Mouse (Mus musculus): ENCODE data around the gene Pgm2l1. TPM values are rescaled to one million over a fixed set of nuclear protein-coding genes. Genes with fewer than 3 reads are reported as not detected.

Gene Pgm2l1
- total RNA-seq, 1 experiment: 6.7 TPM

GRCm38 (mm10) chr7:100190167-100190566, 37.0 kb upstream of the Pgm2l1 start:
- in situ Hi-C loops (cut with MboI; ENCODE audit: low sequenced_read_pairs in 2 of 2, unreplicated experiment in 2 of 2): no loop called here
- no peak overlapping the region for H3K9ac ChIP-seq (ENCODE audit: insufficient read depth, low read depth, low read length, poor library complexity, severe bottlenecking)
- TF ChIP-seq HCFC1 (IDR thresholded peaks at IDR 0.05; ENCODE audit: borderline replicate concordance, insufficient read depth, low read length) (no peak), MAFK (IDR thresholded peaks at IDR 0.05; ENCODE audit: insufficient read depth, low read depth, low read length) (no peak), ZNF384 (IDR thresholded peaks at IDR 0.05; ENCODE audit: low read depth, low read length) (no peak), CHD2 (IDR thresholded peaks at IDR 0.05; ENCODE audit: low read depth, low read length) (no peak), ZC3H11A (IDR thresholded peaks at IDR 0.05; ENCODE audit: borderline replicate concordance, low read depth, low read length) (no peak)
- no peaks in the 10 kb centered on the region; a peak in 1 of 4 replicates for H3K4me1 ChIP-seq (ENCODE audit: control insufficient read depth in 2 of 2, insufficient read depth in 2 of 2, low read length in 2 of 2, poor library complexity in 1 of 2)
- no peaks in the 10 kb centered on the region for H3K36me3 ChIP-seq (ENCODE audit: control insufficient read depth, insufficient read depth, low read length, poor library complexity, severe bottlenecking)
- no peaks in the 10 kb centered on the region for H3K9me3 ChIP-seq (ENCODE audit: control insufficient read depth, insufficient read depth, low read depth, low read length)
- no peak for DNase-seq (ENCODE audit: low read depth, low spot score)
- no peak overlapping the region for H3K27ac ChIP-seq (ENCODE audit: insufficient read depth, low read depth, low read length, poor library complexity, severe bottlenecking)
- H3K4me3 ChIP-seq (ENCODE audit: insufficient read depth in 1 of 2, low read depth in 1 of 2, low read length in 2 of 2, poor library complexity in 1 of 2, severe bottlenecking in 1 of 2): no peak overlapping the region

GRCm38 (mm10) chr7:100190778-100191177, 36.4 kb upstream of the Pgm2l1 start:
- DNase-seq (ENCODE audit: low read depth, low spot score): peak; percentile 31
- in situ Hi-C loops (cut with MboI; ENCODE audit: low sequenced_read_pairs in 2 of 2, unreplicated experiment in 2 of 2): no loop called here
- Histone ChIP-seq H3K9ac (ENCODE audit: insufficient read depth, low read depth, low read length, poor library complexity, severe bottlenecking) (no peak overlapping the region), H3K27ac (ENCODE audit: insufficient read depth, low read depth, low read length, poor library complexity, severe bottlenecking) (no peak overlapping the region), H3K4me3 (ENCODE audit: insufficient read depth in 1 of 2, low read depth in 1 of 2, low read length in 2 of 2, poor library complexity in 1 of 2, severe bottlenecking in 1 of 2) (no peak overlapping the region), H3K4me1 (ENCODE audit: control insufficient read depth in 2 of 2, insufficient read depth in 2 of 2, low read length in 2 of 2, poor library complexity in 1 of 2) (no peaks in the 10 kb centered on the region; a peak in 1 of 4 replicates), H3K36me3 (ENCODE audit: control insufficient read depth, insufficient read depth, low read length, poor library complexity, severe bottlenecking) (no peaks in the 10 kb centered on the region), H3K9me3 (ENCODE audit: control insufficient read depth, insufficient read depth, low read depth, low read length) (no peaks in the 10 kb centered on the region)
- TF ChIP-seq HCFC1 (IDR thresholded peaks at IDR 0.05; ENCODE audit: borderline replicate concordance, insufficient read depth, low read length) (no peak), ZNF384 (IDR thresholded peaks at IDR 0.05; ENCODE audit: low read depth, low read length) (no peak), ZC3H11A (IDR thresholded peaks at IDR 0.05; ENCODE audit: borderline replicate concordance, low read depth, low read length) (no peak), CHD2 (IDR thresholded peaks at IDR 0.05; ENCODE audit: low read depth, low read length) (no peak), MAFK (IDR thresholded peaks at IDR 0.05; ENCODE audit: insufficient read depth, low read depth, low read length) (no peak)

DNA sequence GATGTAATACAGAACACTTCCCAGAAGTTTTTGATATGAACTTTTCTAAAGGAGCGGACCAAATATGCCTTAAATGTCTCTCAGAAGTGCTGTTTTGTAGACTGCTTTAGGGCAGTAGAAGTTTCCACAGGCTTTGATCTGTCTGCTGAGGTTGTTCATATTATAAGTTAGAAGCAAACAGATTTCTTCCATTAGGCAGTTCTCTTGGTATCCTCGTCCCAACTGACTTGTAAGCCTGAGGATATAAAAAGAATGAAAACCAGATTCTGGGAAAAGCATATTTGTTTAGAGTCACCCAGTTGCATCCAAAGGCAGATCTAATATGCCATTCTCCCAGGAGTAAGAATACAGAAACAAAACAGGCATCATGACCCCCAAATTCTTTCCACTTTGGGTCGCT, 26.0 kb upstream of the Pgm2l1 start:
- in situ Hi-C loops (cut with MboI; ENCODE audit: low sequenced_read_pairs in 2 of 2, unreplicated experiment in 2 of 2): no loop called here
- Histone ChIP-seq H3K9me3 (ENCODE audit: control insufficient read depth, insufficient read depth, low read depth, low read length) (no peaks in the 10 kb centered on the region), H3K9ac (ENCODE audit: insufficient read depth, low read depth, low read length, poor library complexity, severe bottlenecking) (no peak overlapping the region), H3K4me3 (ENCODE audit: insufficient read depth in 1 of 2, low read depth in 1 of 2, low read length in 2 of 2, poor library complexity in 1 of 2, severe bottlenecking in 1 of 2) (no peak overlapping the region), H3K4me1 (ENCODE audit: control insufficient read depth in 2 of 2, insufficient read depth in 2 of 2, low read length in 2 of 2, poor library complexity in 1 of 2) (no peaks in the 10 kb centered on the region), H3K36me3 (ENCODE audit: control insufficient read depth, insufficient read depth, low read length, poor library complexity, severe bottlenecking) (no peaks in the 10 kb centered on the region), H3K27ac (ENCODE audit: insufficient read depth, low read depth, low read length, poor library complexity, severe bottlenecking) (no peak overlapping the region)
- no peak for DNase-seq (ENCODE audit: low read depth, low spot score)
- TF ChIP-seq MAFK (IDR thresholded peaks at IDR 0.05; ENCODE audit: insufficient read depth, low read depth, low read length) (no peak), ZNF384 (IDR thresholded peaks at IDR 0.05; ENCODE audit: low read depth, low read length) (no peak), CHD2 (IDR thresholded peaks at IDR 0.05; ENCODE audit: low read depth, low read length) (no peak), HCFC1 (IDR thresholded peaks at IDR 0.05; ENCODE audit: borderline replicate concordance, insufficient read depth, low read length) (no peak)

- in situ Hi-C loops (cut with MboI; ENCODE audit: low sequenced_read_pairs in 2 of 2, unreplicated experiment in 2 of 2): no loop called here
These were observed 23.6 kb upstream of the Pgm2l1 start for GRCm38 (mm10) chr7:100203616-100204015.

DNA sequence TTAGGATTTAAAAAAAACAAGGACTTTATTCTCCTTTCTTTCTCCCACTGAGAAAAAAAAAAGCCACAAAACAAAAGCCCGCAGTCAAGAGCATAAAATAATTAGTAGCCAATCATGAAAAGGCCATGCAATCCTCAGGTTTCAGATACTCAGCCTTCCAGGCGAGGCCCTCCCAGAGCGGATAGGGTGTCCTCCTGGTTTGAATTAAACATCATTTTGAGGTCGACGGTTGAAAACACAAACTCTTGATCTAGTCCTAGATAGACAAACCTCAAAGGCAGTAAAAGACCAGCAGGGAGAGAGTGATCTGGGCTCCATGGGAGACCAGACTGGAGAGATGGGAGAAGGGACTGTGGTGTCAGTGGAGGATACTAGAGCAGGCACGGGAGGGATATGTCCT, 22.3 kb upstream of the Pgm2l1 start:
- no peak for TF ChIP-seq ZC3H11A (IDR thresholded peaks at IDR 0.05; ENCODE audit: borderline replicate concordance, low read depth, low read length)
- no peak for TF ChIP-seq MAFK (IDR thresholded peaks at IDR 0.05; ENCODE audit: insufficient read depth, low read depth, low read length)
- no peak for TF ChIP-seq HCFC1 (IDR thresholded peaks at IDR 0.05; ENCODE audit: borderline replicate concordance, insufficient read depth, low read length)
- TF ChIP-seq CHD2 (IDR thresholded peaks at IDR 0.05; ENCODE audit: low read depth, low read length): no peak
- no peak for TF ChIP-seq ZNF384 (IDR thresholded peaks at IDR 0.05; ENCODE audit: low read depth, low read length)
- in situ Hi-C loops (cut with MboI; ENCODE audit: low sequenced_read_pairs in 2 of 2, unreplicated experiment in 2 of 2): no loop called here
- H3K36me3 ChIP-seq (ENCODE audit: control insufficient read depth, insufficient read depth, low read length, poor library complexity, severe bottlenecking): no peaks in the 10 kb centered on the region
- H3K9me3 ChIP-seq (ENCODE audit: control insufficient read depth, insufficient read depth, low read depth, low read length): no peaks in the 10 kb centered on the region
- H3K4me3 ChIP-seq (ENCODE audit: insufficient read depth in 1 of 2, low read depth in 1 of 2, low read length in 2 of 2, poor library complexity in 1 of 2, severe bottlenecking in 1 of 2): no peak overlapping the region
- no peak overlapping the region for H3K9ac ChIP-seq (ENCODE audit: insufficient read depth, low read depth, low read length, poor library complexity, severe bottlenecking)
- no peak for DNase-seq (ENCODE audit: low read depth, low spot score)
- no peaks in the 10 kb centered on the region for H3K4me1 ChIP-seq (ENCODE audit: control insufficient read depth in 2 of 2, insufficient read depth in 2 of 2, low read length in 2 of 2, poor library complexity in 1 of 2)
- H3K27ac ChIP-seq (ENCODE audit: insufficient read depth, low read depth, low read length, poor library complexity, severe bottlenecking): no peak overlapping the region

More at GRCm38 (mm10) chr7:100203616-100204015, 23.6 kb upstream of the Pgm2l1 start:
- Histone ChIP-seq H3K36me3 (ENCODE audit: control insufficient read depth, insufficient read depth, low read length, poor library complexity, severe bottlenecking) (no peaks in the 10 kb centered on the region), H3K27ac (ENCODE audit: insufficient read depth, low read depth, low read length, poor library complexity, severe bottlenecking) (no peak overlapping the region), H3K9ac (ENCODE audit: insufficient read depth, low read depth, low read length, poor library complexity, severe bottlenecking) (no peak overlapping the region), H3K4me1 (ENCODE audit: control insufficient read depth in 2 of 2, insufficient read depth in 2 of 2, low read length in 2 of 2, poor library complexity in 1 of 2) (no peaks in the 10 kb centered on the region), H3K9me3 (ENCODE audit: control insufficient read depth, insufficient read depth, low read depth, low read length) (no peaks in the 10 kb centered on the region), H3K4me3 (ENCODE audit: insufficient read depth in 1 of 2, low read depth in 1 of 2, low read length in 2 of 2, poor library complexity in 1 of 2, severe bottlenecking in 1 of 2) (no peak overlapping the region)
- TF ChIP-seq HCFC1 (IDR thresholded peaks at IDR 0.05; ENCODE audit: borderline replicate concordance, insufficient read depth, low read length) (no peak), ZNF384 (IDR thresholded peaks at IDR 0.05; ENCODE audit: low read depth, low read length) (no peak)
- no peak for DNase-seq (ENCODE audit: low read depth, low spot score)
